Mouse (Mus musculus) embryonic facial prominence, embryonic 12.5 days (tissue): ENCODE measurements around the gene Tagln. TPM values are rescaled to one million over a fixed set of nuclear protein-coding genes. Genes with fewer than 3 reads are reported as not detected.

Source experiments
- ATAC-seq: fragments of 200-750 bp; cut with Nextera tagmentation; 2 replicates; pipeline ENCODE4 v1.8.0; 2017; ENCODE audit not compliant: insufficient number of reproducible peaks, insufficient read depth, low FRiP score, low TSS enrichment
- H3K27ac ChIP-seq: fragments of 300-500 bp; sonication (generic); 2 replicates; pipeline ENCODE4 v1.5.1; 2016; ENCODE audit warnings: mild to moderate bottlenecking
- H3K27me3 ChIP-seq: fragments of 300-500 bp; sonication (generic); 2 replicates; pipeline ENCODE4 v1.6.1; 2016; ENCODE audit warnings: mild to moderate bottlenecking, moderate library complexity
- H3K36me3 ChIP-seq: fragments of 300-500 bp; sonication (generic); 2 replicates; pipeline ENCODE4 v1.6.1; 2016; ENCODE audit warnings: mild to moderate bottlenecking
- H3K4me1 ChIP-seq: fragments of 300-500 bp; sonication (generic); 2 replicates; pipeline ENCODE4 v1.6.1; 2016
- H3K4me2 ChIP-seq: fragments of 300-500 bp; sonication (generic); replicated peaks from 2 replicates; pipeline ENCODE4 v1.6.1; 2016; ENCODE audit warnings: mild to moderate bottlenecking, moderate library complexity
- H3K4me3 ChIP-seq: fragments of 300-500 bp; sonication (generic); 2 replicates; pipeline ENCODE4 v1.5.1; 2016; ENCODE audit warnings: mild to moderate bottlenecking
- H3K9ac ChIP-seq: fragments of 300-500 bp; sonication (generic); 2 replicates; pipeline ENCODE4 v1.6.1; 2016; ENCODE audit warnings: mild to moderate bottlenecking, moderate library complexity
- H3K9me3 ChIP-seq: fragments of 300-500 bp; sonication (generic); 2 replicates; pipeline ENCODE4 v1.6.1; 2016; ENCODE audit warnings: mild to moderate bottlenecking, moderate library complexity
- WGBS: fragments of 180-500 bp; shearing (Covaris S2); methylation state at CpG from one replicate; pipeline ENCODE4 v1.1.7; 2016; 5-methylcytosine and 5-hydroxymethylcytosine counted together
- polyA plus RNA-seq: library from polyadenylated mRNA; unstranded; fragments of >200 nt; fragmentation: Nextera tagmentation; extraction: Ambion mirVana; gene quantifications from 2 replicates; pipeline ENCODE4 v1.2.1, GENCODE M21; 2016

The Tagln gene
- polyA plus RNA-seq, 1 experiment from 2014 or later: 16.4 TPM

DNA sequence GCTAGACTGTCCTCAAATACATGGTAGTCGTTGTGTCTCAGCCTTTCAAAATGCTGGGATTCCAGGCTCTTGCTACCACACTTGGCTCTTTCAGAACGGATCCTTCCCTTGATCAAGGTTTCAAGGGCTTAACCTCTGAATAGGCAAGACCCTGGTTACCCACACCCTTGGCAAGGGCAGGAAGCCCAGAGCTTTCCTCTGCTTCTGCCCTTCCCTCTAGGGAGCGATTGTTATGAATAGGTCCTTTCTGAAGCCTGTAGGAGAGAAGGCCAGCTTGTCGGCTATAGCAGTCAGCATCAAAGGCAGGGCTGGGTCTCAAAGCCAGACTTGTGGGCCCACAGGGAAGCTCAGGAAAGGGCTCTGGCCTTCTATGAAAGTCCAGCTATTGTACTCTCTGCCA, 23.0 kb upstream of the Tagln start:
- Histone ChIP-seq H3K4me1 (peaks cover 19% of the 10 kb centered on the region), H3K4me3 (no peak overlapping the region), H3K9me3 (no peaks in the 10 kb centered on the region), H3K27me3 (no peaks in the 10 kb centered on the region), H3K9ac (no peak overlapping the region), H3K27ac (no peak overlapping the region), H3K4me2 (no peak overlapping the region), H3K36me3 (peaks cover 24% of the 10 kb centered on the region)
- ATAC-seq: no peak
- WGBS: 31% methylated on average over 4 of the region's 4 CpGs

DNA sequence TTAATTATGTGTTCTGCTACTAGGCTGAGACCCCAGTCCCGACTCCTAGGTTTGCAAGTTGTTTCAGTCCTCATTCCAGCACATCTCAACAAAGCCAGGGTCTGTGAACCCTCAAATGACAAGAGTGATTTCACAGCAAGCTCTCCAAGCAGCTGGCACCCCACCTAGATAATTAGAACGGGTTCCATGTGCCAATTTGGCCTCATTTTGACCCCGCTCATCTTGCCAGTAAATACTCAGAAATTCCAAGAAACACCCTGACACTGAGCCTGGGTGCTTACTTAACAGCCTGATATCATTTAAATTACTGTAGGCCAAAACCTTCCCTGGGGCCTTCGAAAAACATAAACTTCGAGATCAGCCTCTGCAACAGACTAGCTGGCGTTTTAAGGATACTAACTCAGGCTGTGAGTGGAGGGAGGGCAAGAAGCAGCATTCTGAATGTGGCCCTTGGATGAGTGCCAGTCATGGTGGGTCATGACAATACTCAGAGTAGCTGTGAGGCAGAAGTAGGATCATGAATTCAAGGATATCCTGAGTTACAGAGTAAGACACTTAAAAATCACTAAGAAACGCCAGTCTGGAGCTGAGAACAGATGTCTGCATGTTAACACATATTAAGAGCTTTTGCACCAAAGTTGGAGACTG, 22.3 kb upstream of the Tagln start:
- Histone ChIP-seq H3K9ac (no peak overlapping the region; the same call in 1 of the 2 replicates), H3K27me3 (no peaks in the 10 kb centered on the region), H3K4me3 (no peak overlapping the region), H3K27ac (no peak overlapping the region), H3K4me1 (peaks cover 26% of the 10 kb centered on the region), H3K36me3 (peaks cover 17% of the 10 kb centered on the region), H3K9me3 (no peaks in the 10 kb centered on the region), H3K4me2 (no peak overlapping the region)
- WGBS: 67% methylated on average over 7 of the region's 7 CpGs
- no peak for ATAC-seq

DNA sequence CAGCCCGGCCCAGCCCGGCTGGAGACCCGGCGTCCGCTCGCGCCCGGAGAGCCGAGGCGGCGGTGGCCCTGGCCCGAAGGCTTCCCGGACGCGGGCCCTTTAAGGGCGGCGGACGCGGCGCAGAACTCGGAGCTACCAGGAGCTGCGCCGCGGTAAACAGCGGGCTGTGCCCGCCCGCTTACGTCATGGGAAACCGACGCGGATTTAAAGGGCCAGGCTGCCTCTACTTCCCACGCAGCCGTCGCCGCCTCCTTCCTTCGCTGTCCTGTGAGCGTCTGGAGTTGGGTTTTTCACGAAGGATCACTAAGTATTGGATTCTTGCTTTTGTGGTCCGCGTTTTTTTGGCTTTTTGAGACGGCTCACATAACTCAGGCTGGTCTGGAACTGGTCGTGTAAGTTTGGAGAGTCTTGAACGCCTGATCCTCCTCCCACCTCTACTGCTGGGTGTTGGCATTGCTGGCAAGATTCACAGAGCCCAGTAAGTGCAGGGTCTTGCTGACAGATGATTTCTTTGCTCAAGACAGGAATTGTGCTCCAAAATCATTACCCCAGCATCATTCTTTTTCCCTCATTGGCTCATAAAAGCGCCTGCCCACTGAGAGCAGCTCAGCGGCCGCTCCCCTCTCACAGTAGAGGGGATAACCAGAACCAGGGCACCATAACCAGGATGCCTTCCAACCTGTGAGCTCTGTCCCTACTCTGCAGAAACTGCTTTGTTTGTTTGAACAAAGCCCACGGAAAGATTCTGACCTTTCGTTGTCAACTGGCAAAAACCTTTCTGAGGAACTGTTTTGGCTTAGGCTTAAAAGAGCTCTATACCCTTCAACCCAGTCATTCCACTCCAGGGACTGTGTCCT, 19.5 kb upstream of the Tagln start, which contains the start of gene Sidt2:
Gene Sidt2 (minus strand): TSS at position 152 of the 857 bp plus-strand sequence.
- peak within 1 kb of the TSS; percentile 86 for H3K27ac ChIP-seq
- peak within 1 kb of the TSS; percentile 91 for H3K4me2 ChIP-seq
- H3K36me3 ChIP-seq: peaks cover 21% of the 10 kb centered on the region
- H3K4me3 ChIP-seq: peak within 1 kb of the TSS; percentile 89
- H3K27me3 ChIP-seq: no peaks in the 10 kb centered on the region
- peaks cover 31% of the 10 kb centered on the region for H3K4me1 ChIP-seq
- under 1% methylated on average over 48 of the region's 48 CpGs for WGBS
- H3K9me3 ChIP-seq: no peaks in the 10 kb centered on the region
- ATAC-seq: peak; percentile 92
- H3K9ac ChIP-seq: peak within 1 kb of the TSS; percentile 87

DNA sequence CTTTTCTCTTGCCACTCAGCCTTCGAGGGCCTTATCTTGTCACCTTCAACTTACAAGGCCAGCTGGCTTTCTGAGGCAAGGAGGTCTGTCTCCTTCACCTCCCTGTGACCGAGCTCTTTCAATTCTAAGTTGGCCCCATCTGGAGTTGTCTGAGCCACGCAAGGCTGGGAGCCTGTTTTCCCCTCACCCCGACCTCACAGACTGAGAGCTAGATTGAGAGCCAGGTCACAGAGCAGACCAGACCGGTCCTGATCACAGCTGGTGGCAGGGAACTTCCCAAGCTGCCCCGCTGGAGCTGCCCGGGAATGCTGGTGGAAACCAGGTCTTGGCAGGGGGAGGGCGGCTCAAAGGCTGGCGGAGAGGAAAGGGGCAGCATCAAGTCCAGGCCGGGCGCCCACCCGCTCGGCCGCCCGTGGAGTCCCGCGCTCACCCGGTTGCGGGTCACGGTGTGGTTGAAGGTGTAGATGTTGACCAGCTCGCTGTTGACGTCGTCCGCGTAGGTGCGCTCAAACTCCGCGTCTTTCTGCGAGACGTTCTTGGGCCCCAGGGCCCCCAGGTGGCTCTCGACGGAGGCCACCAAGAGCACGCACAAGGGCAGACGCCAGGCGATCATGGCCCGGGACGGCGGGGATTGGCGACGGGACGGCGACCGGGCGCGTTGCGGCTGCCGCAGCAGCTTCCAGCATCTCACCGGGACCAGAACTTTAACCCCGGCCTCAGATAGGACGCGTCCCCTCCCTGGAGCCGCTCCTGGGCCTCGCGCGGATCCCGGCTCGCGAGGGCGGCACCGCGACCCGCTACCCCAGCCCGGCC, 18.6 kb upstream of the Tagln start:
- no peaks in the 10 kb centered on the region for H3K9me3 ChIP-seq
- under 1% methylated on average over 62 of the region's 63 CpGs for WGBS
- H3K27me3 ChIP-seq: no peaks in the 10 kb centered on the region
- peak overlapping the region; percentile 86 for H3K27ac ChIP-seq
- peak overlapping the region; percentile 91 for H3K4me2 ChIP-seq
- H3K4me3 ChIP-seq: peak overlapping the region; percentile 89
- H3K9ac ChIP-seq: peak overlapping the region; percentile 87
- peaks cover 31% of the 10 kb centered on the region for H3K4me1 ChIP-seq
- H3K36me3 ChIP-seq: peaks cover 29% of the 10 kb centered on the region
- peak; percentile 22; the same call in 1 of the 2 replicates for ATAC-seq

DNA sequence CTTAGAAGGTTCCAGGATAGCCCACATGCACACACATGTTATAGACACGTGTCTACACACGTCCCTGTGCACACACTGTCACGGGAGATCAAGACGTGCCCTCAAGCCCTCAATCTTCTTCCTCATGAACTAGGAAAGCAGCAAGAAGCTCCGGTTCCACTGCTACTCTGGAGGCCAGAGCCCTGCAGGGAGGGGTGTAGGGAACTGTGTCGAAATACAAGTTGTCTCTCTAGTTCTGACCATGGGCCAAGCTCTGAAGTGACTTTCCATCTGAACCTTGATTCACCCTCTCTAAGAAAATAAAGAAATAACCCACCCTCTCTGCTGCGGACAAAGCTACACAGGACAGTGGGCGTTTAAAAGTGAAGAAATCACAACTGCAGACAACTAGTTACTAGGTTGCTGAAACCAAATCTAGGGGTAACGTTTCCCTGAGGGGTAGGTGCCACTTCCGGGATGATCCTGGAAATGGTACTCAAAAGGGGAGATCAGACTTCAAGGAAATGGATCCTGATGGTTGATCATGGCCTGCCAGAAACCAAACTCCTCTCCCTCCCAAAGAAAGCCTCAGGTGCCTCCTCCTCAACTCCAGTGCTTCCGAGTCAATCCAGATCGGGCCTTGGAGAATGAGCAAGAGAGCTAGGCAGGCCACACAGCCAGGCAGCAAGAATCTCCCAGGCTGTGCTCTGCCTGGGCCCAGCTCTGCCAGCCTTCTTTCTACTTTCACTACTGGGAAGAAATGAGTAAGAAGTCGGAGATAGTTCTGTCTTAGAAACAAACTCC, 17.8 kb upstream of the Tagln start:
- Histone ChIP-seq H3K4me3 (peak overlapping the region; percentile 89), H3K9ac (peak overlapping the region; percentile 87), H3K4me2 (peak overlapping the region; percentile 91), H3K27ac (0 out of 2 replicates have a peak overlapping the region, but pooled peaks have one; percentile 86), H3K36me3 (peaks cover 35% of the 10 kb centered on the region), H3K27me3 (no peaks in the 10 kb centered on the region), H3K4me1 (peaks cover 27% of the 10 kb centered on the region), H3K9me3 (no peaks in the 10 kb centered on the region)
- ATAC-seq: no peak
- 51% methylated on average over 13 of the region's 13 CpGs for WGBS

DNA sequence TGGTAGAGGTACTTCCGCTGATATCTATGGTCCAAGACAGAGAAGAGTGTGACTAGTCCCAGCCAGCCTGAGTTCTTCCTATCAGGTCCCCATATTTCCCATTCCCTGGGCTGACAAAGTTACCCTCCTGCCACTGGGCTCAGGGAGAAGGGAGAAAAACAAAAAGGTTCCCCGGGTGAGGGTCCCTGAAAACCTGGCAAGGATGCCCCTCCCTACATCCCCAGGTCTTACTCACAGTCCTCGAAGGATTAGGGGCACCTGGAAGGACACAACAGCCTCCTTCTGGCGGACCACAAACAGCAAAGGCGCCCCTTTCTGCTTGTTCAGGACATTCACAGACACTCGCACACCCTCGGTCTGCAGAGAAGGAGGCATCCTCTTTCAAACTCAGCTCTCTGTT, 17.0 kb upstream of the Tagln start:
- 71% methylated on average over 7 of the region's 7 CpGs for WGBS
- ATAC-seq: no peak
- Histone ChIP-seq H3K4me3 (no peak overlapping the region), H3K4me1 (peaks cover 27% of the 10 kb centered on the region), H3K27me3 (no peaks in the 10 kb centered on the region), H3K9me3 (no peaks in the 10 kb centered on the region), H3K9ac (0 out of 2 replicates have a peak overlapping the region, but pooled peaks have one; percentile 16), H3K27ac (no peak overlapping the region), H3K4me2 (peak overlapping the region; percentile 91; the same call in 1 of the 2 replicates), H3K36me3 (peaks cover 43% of the 10 kb centered on the region)

DNA sequence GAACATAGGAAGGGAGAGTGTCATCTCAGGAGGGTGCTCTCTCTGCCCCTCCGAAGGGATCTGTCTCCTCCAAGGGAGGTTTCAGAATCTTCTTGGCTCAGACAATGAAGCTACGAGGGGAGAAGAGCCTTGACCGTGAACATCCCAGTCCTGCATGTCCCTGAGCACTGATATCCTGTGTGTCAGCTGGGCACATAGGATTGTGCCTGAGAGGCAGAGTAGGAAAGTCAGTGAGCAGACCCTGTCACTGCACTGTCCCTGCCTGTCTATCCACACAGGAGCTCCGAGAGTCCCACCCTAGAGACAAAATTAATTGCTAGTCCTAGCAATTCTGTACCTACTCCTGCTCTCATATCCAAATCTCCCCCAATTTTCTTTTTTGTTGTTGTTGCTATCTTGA, 16.2 kb upstream of the Tagln start:
- Histone ChIP-seq H3K9ac (no peak overlapping the region), H3K4me1 (peaks cover 27% of the 10 kb centered on the region), H3K9me3 (no peaks in the 10 kb centered on the region), H3K27me3 (no peaks in the 10 kb centered on the region), H3K4me3 (no peak overlapping the region), H3K4me2 (no peak overlapping the region), H3K27ac (no peak overlapping the region), H3K36me3 (peaks cover 51% of the 10 kb centered on the region)
- no peak for ATAC-seq
- WGBS: 93% methylated on average over 4 of the region's 4 CpGs

DNA sequence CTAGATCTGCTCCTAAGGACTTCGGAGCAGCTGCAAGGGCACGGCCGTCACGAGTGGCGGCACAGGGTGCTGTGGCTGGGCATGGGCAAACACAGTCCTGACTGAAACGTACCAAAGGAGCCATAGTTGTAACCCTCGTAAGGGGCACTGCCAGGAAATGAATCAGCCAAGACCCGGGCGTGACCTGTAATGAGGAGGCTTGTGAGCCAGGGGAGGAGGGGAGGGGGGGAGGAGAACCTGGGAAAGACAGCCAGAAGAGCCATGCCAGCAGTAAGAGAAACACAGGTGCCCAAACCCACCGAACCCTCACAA, 11.0 kb upstream of the Tagln start:
- WGBS: 84% methylated on average over 10 of the region's 10 CpGs
- no peak for ATAC-seq

DNA sequence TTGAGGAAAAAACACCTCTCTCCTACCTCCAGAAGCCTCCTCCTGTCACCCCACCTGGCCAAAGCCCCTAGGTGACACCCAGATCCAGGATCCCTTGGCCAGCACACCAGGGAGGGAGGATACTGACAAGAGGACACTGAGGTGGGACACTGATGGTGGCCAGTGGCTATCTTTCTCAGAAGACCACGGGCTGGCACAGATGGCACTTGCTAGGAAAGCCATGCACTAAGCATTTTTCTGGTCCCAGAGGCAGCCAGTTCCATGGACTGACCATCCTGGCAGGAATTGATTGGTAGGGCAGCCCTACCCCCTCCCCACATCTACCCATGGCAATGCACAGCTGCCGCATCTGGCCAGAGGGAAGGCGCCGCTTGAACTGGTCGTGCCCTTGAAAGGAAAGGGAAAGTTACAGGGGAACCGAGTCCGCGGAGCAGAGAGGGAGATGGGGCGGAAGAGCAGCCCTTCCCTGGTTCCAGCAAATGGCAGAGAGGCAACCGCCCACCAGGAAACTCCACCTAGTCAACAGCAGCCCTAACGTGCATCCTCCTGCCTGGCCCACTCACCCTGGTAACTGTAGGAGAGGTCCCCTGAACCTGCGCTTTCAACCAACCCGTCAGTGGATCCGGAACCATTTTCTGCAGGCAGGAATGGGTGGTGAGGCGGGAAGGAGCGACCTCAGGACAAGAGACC, 10.5 kb upstream of the Tagln start:
- H3K4me3 ChIP-seq: no peak overlapping the region
- peaks cover 94% of the 10 kb centered on the region for H3K36me3 ChIP-seq
- no peak for ATAC-seq
- H3K27me3 ChIP-seq: no peaks in the 10 kb centered on the region
- H3K9me3 ChIP-seq: no peaks in the 10 kb centered on the region
- H3K9ac ChIP-seq: no peak overlapping the region
- H3K4me2 ChIP-seq: no peak overlapping the region
- H3K27ac ChIP-seq: no peak overlapping the region
- WGBS: 86% methylated on average over 16 of the region's 16 CpGs
- H3K4me1 ChIP-seq: no peaks in the 10 kb centered on the region

More for the DNA sequence above, 11.0 kb upstream of the Tagln start:
- no peaks in the 10 kb centered on the region for H3K27me3 ChIP-seq
- H3K9ac ChIP-seq: no peak overlapping the region
- H3K36me3 ChIP-seq: peaks cover 95% of the 10 kb centered on the region
- H3K4me2 ChIP-seq: no peak overlapping the region
- H3K27ac ChIP-seq: no peak overlapping the region
- no peaks in the 10 kb centered on the region for H3K4me1 ChIP-seq
- no peak overlapping the region for H3K4me3 ChIP-seq
- H3K9me3 ChIP-seq: no peaks in the 10 kb centered on the region

DNA sequence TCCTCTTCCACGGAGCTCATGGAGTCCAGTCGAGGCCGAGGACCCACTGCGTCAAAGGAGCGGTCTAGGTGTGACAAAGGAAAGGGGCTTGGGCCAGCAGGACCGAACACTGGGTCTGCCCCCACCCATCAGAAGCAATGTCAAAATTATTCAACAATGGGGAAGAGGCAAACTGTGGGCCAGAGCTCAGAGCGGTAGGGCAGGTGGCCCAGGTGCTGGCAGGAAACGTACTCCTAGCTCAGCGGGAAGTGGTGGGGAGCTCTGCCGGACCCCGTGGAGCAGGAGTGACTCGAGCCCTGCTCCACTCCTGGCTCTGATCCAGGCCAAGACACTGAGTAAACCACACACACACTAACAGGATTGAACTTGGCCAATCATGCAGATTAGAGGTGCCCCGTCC, 9.9 kb upstream of the Tagln start:
- Histone ChIP-seq H3K4me1 (no peaks in the 10 kb centered on the region), H3K27ac (no peak overlapping the region), H3K9ac (no peak overlapping the region), H3K9me3 (no peaks in the 10 kb centered on the region), H3K27me3 (no peaks in the 10 kb centered on the region), H3K36me3 (peaks cover 96% of the 10 kb centered on the region), H3K4me3 (no peak overlapping the region), H3K4me2 (no peak overlapping the region)
- no peak for ATAC-seq
- 88% methylated on average over 13 of the region's 13 CpGs for WGBS
